Mouse (Mus musculus): ENCODE data around the gene Prl2c3. TPM values are rescaled to one million over a fixed set of nuclear protein-coding genes. Genes with fewer than 3 reads are reported as not detected.
A peak's percentile ranks its signal among the peaks of the same experiment; 100 is the strongest.
"Not testable (repeated sequence)": the region's sequence is repeated elsewhere in the genome, so short reads cannot be mapped to it uniquely, and the experiment has no call there.

Prl2c3 gene
- polyA plus RNA-seq, 1 experiment from 2014 or later, result not detected

- H3K27ac ChIP-seq (replicated peaks; ENCODE audit: low read depth, low read length), result no peak overlapping the region
- 63% methylated on average over 2 of the region's 2 CpGs for WGBS
- no peak overlapping the region for H3K4me2 ChIP-seq (ENCODE audit: low read depth, severe bottlenecking)
- no peaks in the 10 kb centered on the region for H3K27me3 ChIP-seq (ENCODE audit: control insufficient read depth, insufficient read depth, low read length)
- H3K9ac ChIP-seq (ENCODE audit: low read length), result no peak overlapping the region
- no peak overlapping the region for H3K4me3 ChIP-seq (ENCODE audit: low read depth, low read length)
- no peaks in the 10 kb centered on the region for H3K9me3 ChIP-seq (ENCODE audit: control insufficient read depth, low read length)
- H3K4me1 ChIP-seq (ENCODE audit: control insufficient read depth, insufficient read depth, low read length), result no peaks in the 10 kb centered on the region
- DNase-seq (ENCODE audit: low spot score), result no peak
- ATAC-seq (ENCODE audit: insufficient number of reproducible peaks, low FRiP score, low TSS enrichment, low read depth), result no peak
- H3K36me3 ChIP-seq (ENCODE audit: control insufficient read depth, insufficient read depth, low read length), result no peaks in the 10 kb centered on the region
These were observed 9.7 kb upstream of the Prl2c3 start for GRCm38 (mm10) chr13:12809591-12809990.

GRCm38 (mm10) chr13:12808793-12809512, 9.1 kb upstream of the Prl2c3 start:
- not testable (repeated sequence) for H3K27me3 ChIP-seq (ENCODE audit: control insufficient read depth, insufficient read depth, low read length); H3K4me3 ChIP-seq (ENCODE audit: low read depth, low read length); ATAC-seq (ENCODE audit: insufficient number of reproducible peaks, low FRiP score, low TSS enrichment, low read depth); H3K4me2 ChIP-seq (ENCODE audit: low read depth, severe bottlenecking); H3K36me3 ChIP-seq (ENCODE audit: control insufficient read depth, insufficient read depth, low read length); H3K27ac ChIP-seq (replicated peaks; ENCODE audit: low read depth, low read length); DNase-seq (ENCODE audit: low spot score); H3K4me1 ChIP-seq (ENCODE audit: control insufficient read depth, insufficient read depth, low read length); H3K9ac ChIP-seq (ENCODE audit: low read length); H3K9me3 ChIP-seq (ENCODE audit: control insufficient read depth, low read length)
- WGBS, result 76% methylated on average over 3 of the region's 3 CpGs

DNA sequence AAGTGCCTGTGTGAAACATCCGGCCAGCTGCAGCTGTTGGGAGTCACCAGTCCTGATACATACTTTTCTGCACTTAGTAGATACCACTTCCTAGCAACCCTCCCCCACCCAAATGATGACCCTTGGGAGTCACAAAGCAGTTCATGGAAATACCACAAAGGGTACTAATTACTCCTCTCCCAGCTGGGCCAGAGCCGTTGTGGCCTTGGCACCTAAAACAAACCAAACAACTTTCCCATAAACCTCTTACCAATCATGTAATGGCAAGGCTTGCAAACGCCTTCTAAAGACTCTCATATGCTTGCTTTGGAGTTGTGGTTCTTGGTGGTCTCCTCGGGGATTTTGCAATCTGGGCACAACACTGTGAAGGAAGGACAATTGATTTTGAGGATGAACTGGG, 6.6 kb upstream of the Prl2c3 start:
- H3K27ac ChIP-seq (replicated peaks; ENCODE audit: low read depth, low read length); H3K4me2 ChIP-seq (ENCODE audit: low read depth, severe bottlenecking); H3K9me3 ChIP-seq (ENCODE audit: control insufficient read depth, low read length); H3K27me3 ChIP-seq (ENCODE audit: control insufficient read depth, insufficient read depth, low read length); ATAC-seq (ENCODE audit: insufficient number of reproducible peaks, low FRiP score, low TSS enrichment, low read depth); H3K4me1 ChIP-seq (ENCODE audit: control insufficient read depth, insufficient read depth, low read length); H3K4me3 ChIP-seq (ENCODE audit: low read depth, low read length); H3K36me3 ChIP-seq (ENCODE audit: control insufficient read depth, insufficient read depth, low read length); DNase-seq (ENCODE audit: low spot score); H3K9ac ChIP-seq (ENCODE audit: low read length): not testable (repeated sequence)
- WGBS, result 64% methylated on average over 4 of the region's 4 CpGs

DNA sequence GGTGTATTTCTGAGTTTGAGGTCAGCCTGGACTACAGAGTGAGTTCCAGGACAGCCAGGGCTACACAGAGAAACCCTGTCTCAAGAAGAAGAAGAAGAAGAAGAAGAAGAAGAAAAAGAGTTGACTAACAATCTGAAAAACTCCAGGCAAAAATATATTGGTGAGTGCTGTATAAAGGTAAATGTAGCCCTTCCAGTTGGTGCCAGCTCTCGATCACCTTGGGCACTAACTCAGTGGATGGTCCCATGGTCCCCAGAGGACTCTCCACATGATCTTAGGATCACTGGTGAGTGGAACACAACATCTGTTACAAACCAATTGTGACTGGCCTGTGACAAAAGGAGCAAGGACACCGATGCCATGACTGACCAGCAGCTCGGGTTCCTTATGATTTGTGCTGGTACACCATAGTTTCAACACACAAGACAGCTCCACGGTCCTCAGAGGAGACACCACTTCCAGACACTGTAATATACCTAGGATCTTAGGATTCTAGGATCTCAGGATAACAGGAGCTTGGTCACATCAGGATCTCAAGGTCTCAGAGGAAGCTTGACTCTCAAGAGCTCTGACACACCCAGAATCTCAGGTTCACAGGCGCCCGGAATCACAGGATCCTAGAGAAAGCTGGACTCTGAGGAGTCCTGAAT, 30.3 kb downstream of the Prl2c3 start:
- not testable (repeated sequence) for H3K4me2 ChIP-seq (ENCODE audit: low read depth, severe bottlenecking); H3K27ac ChIP-seq (replicated peaks; ENCODE audit: low read depth, low read length); H3K36me3 ChIP-seq (ENCODE audit: control insufficient read depth, insufficient read depth, low read length); H3K4me1 ChIP-seq (ENCODE audit: control insufficient read depth, insufficient read depth, low read length); ATAC-seq (ENCODE audit: insufficient number of reproducible peaks, low FRiP score, low TSS enrichment, low read depth); H3K9me3 ChIP-seq (ENCODE audit: control insufficient read depth, low read length); H3K27me3 ChIP-seq (ENCODE audit: control insufficient read depth, insufficient read depth, low read length); H3K4me3 ChIP-seq (ENCODE audit: low read depth, low read length); H3K9ac ChIP-seq (ENCODE audit: low read length)
- DNase-seq (ENCODE audit: low spot score), result peak; percentile 10
- 83% methylated on average over 6 of the region's 6 CpGs for WGBS

Other genes with a start within 250 kb of the Prl2c3 start
- 7.7 and 7.9 TPM in 2 replicates for gene Ero1lb, start 234.2 kb downstream of the Prl2c3 start, polyA plus RNA-seq (2014; fragmentation: Nextera tagmentation; extraction: Ambion mirVana)
- 0.56 and 0.60 TPM in 2 replicates for gene Prl2c2, start 205.3 kb upstream of the Prl2c3 start, polyA plus RNA-seq (2014; fragmentation: Nextera tagmentation; extraction: Ambion mirVana)

Data from limb, embryonic 11.5 days (tissue).